Mouse (Mus musculus) kidney, embryonic 15.5 days (tissue): ENCODE data around the gene Tinagl1. TPM values are rescaled to one million over a fixed set of nuclear protein-coding genes. Genes with fewer than 3 reads are reported as not detected.

Experiments
- polyA plus RNA-seq: library from polyadenylated mRNA; unstranded; fragments of >200 nt; fragmentation: Nextera tagmentation; extraction: Ambion mirVana; gene quantifications from 2 replicates; pipeline ENCODE4 v1.2.1, GENCODE M21; 2015

The Tinagl1 gene
- polyA plus RNA-seq, 1 experiment from 2014 or later = 62.7 TPM

Other genes starting within 250 kb of the Tinagl1 start
- not detected in 2 replicates for gene Spocd1, start 245.9 kb downstream of the Tinagl1 start, polyA plus RNA-seq
- 1.8 and 2.3 TPM in 2 replicates for gene Adgrb2, start 190.3 kb downstream of the Tinagl1 start, polyA plus RNA-seq
- 42.7 and 57.4 TPM in 2 replicates for gene Col16a1, start 127.3 kb downstream of the Tinagl1 start, polyA plus RNA-seq
- gene Pef1, start 72.6 kb downstream of the Tinagl1 start, polyA plus RNA-seq = 68.9 and 75.1 TPM in 2 replicates
- 0.17 and 0.62 TPM in 2 replicates for gene Hcrtr1, start 35.8 kb downstream of the Tinagl1 start, polyA plus RNA-seq
- gene Gm853, start 47.3 kb upstream of the Tinagl1 start, polyA plus RNA-seq = 0.26 and 0.39 TPM in 2 replicates
- gene Serinc2, start 104.1 kb upstream of the Tinagl1 start, polyA plus RNA-seq = 43.8 and 48.8 TPM in 2 replicates
- gene Fabp3, start 133.5 kb upstream of the Tinagl1 start, polyA plus RNA-seq = 70.7 and 81.3 TPM in 2 replicates
- 0.36 and 0.57 TPM in 2 replicates for gene Gm10570, start 133.6 kb upstream of the Tinagl1 start, polyA plus RNA-seq
- gene Zcchc17, start 184.8 kb upstream of the Tinagl1 start, polyA plus RNA-seq = 65.6 and 75.1 TPM in 2 replicates
- gene Snrnp40, start 185.0 kb upstream of the Tinagl1 start, polyA plus RNA-seq = 165 and 173 TPM in 2 replicates